Mouse (Mus musculus): ENCODE data around the gene Trmu. TPM values are rescaled to one million over a fixed set of nuclear protein-coding genes. Genes with fewer than 3 reads are reported as not detected.

Trmu gene
- 30.4 and 32.2 TPM in 2 replicates for total RNA-seq (2012; rRNA removed)

DNA sequence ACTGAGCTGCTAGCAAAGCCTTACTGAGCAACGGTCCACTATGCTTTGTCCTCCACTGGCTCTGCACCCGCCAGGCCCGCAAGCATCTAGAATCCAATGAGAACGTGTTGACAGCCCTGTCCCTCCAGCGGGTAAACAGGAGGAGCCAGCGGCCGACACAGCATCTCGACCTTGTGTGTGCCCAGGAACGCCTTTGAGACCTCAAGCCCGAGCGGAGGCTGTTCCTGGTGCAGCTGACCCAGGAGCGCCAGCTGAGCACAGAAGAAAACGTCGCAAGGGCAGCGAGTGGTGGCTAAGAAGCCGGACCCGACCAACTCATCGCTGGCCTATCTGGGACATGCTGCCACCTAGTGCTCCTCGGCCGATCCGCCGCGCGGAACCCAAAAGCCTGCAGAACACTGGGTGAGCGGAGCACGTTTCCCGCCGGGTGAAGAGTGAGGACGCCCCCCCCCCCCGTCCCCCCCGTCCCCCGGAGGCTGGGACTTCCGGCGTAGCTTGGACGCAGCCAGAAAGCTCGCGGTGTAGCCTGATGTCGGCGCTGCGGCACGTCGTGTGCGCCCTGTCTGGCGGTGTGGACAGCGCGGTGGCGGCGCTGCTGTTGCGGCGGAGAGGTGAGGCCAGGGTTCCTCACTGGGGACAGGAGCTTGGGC lies at the start of gene Trmu:
TSS of gene Trmu (plus strand) at position 465 of the 650 bp plus-strand sequence.
- H3K36me3 ChIP-seq (ENCODE audit: control insufficient read depth, insufficient read depth, low read length, poor library complexity, severe bottlenecking): peaks cover 41% of the 10 kb centered on the region
- H3K9ac ChIP-seq (ENCODE audit: insufficient read depth, low read depth, low read length, poor library complexity, severe bottlenecking): peak within 1 kb of the TSS; percentile 95
- DNase-seq (ENCODE audit: low read depth, low spot score): peak; percentile 76
- TF ChIP-seq ZC3H11A (IDR thresholded peaks at IDR 0.05; ENCODE audit: borderline replicate concordance, low read depth, low read length): no peak
- TF ChIP-seq HCFC1 (IDR thresholded peaks at IDR 0.05; ENCODE audit: borderline replicate concordance, insufficient read depth, low read length): peak; percentile 81
- no peak for TF ChIP-seq MAFK (IDR thresholded peaks at IDR 0.05; ENCODE audit: insufficient read depth, low read depth, low read length)
- TF ChIP-seq CHD2 (IDR thresholded peaks at IDR 0.05; ENCODE audit: low read depth, low read length): no peak
- peaks cover 3 to 4% of the 10 kb centered on the region in 2 experiments; a peak in 1 of 4 replicates for H3K4me1 ChIP-seq (ENCODE audit: control insufficient read depth in 2 of 2, insufficient read depth in 2 of 2, low read length in 2 of 2, poor library complexity in 1 of 2)
- peak within 1 kb of the TSS; percentile 44; the same call in 1 of the 2 replicates for H3K27ac ChIP-seq (ENCODE audit: insufficient read depth, low read depth, low read length, poor library complexity, severe bottlenecking)
- H3K4me3 ChIP-seq (ENCODE audit: insufficient read depth in 1 of 2, low read depth in 1 of 2, low read length in 2 of 2, poor library complexity in 1 of 2, severe bottlenecking in 1 of 2): peak within 1 kb of the TSS; percentile 65 to 94
- H3K9me3 ChIP-seq (ENCODE audit: control insufficient read depth, insufficient read depth, low read depth, low read length): no peaks in the 10 kb centered on the region
- in situ Hi-C loops (cut with MboI; ENCODE audit: low sequenced_read_pairs in 2 of 2, unreplicated experiment in 2 of 2): no loop called here

DNA sequence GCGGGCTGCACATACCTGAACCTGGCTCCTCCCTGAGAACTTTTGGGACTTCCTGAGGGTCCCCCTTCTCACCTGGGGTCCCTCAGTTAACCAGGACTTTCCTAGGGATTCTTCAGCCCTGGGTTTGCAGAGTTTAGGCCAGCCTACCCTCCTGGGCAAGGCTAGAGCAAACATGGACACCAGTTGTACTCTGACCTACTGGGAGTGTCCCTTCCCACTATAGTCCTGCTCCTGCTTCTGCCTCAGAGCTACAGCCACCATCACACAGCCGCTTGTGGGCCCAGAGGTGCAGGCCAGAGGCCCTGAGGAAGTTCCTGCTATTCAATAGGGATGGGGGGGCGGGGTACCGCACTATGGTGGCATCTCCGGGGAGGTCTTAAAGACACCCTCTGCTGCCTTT lies 49.6 kb upstream of the Trmu start:
- in situ Hi-C loops (cut with MboI; ENCODE audit: low sequenced_read_pairs in 2 of 2, unreplicated experiment in 2 of 2): no loop called here
- Histone ChIP-seq H3K27ac (ENCODE audit: insufficient read depth, low read depth, low read length, poor library complexity, severe bottlenecking) (no peak overlapping the region), H3K4me3 (ENCODE audit: insufficient read depth in 1 of 2, low read depth in 1 of 2, low read length in 2 of 2, poor library complexity in 1 of 2, severe bottlenecking in 1 of 2) (no peak overlapping the region), H3K9ac (ENCODE audit: insufficient read depth, low read depth, low read length, poor library complexity, severe bottlenecking) (no peak overlapping the region), H3K9me3 (ENCODE audit: control insufficient read depth, insufficient read depth, low read depth, low read length) (no peaks in the 10 kb centered on the region), H3K4me1 (ENCODE audit: control insufficient read depth in 2 of 2, insufficient read depth in 2 of 2, low read length in 2 of 2, poor library complexity in 1 of 2) (peaks cover 0 to 8% of the 10 kb centered on the region in 2 experiments; a peak in 1 of 4 replicates), H3K36me3 (ENCODE audit: control insufficient read depth, insufficient read depth, low read length, poor library complexity, severe bottlenecking) (no peaks in the 10 kb centered on the region)
- DNase-seq (ENCODE audit: low read depth, low spot score): no peak
- no peak for TF ChIP-seq ZC3H11A (IDR thresholded peaks at IDR 0.05; ENCODE audit: borderline replicate concordance, low read depth, low read length)
- no peak for TF ChIP-seq HCFC1 (IDR thresholded peaks at IDR 0.05; ENCODE audit: borderline replicate concordance, insufficient read depth, low read length)
- no peak for TF ChIP-seq ZNF384 (IDR thresholded peaks at IDR 0.05; ENCODE audit: low read depth, low read length)
- no peak for TF ChIP-seq CHD2 (IDR thresholded peaks at IDR 0.05; ENCODE audit: low read depth, low read length)
- no peak for TF ChIP-seq MAFK (IDR thresholded peaks at IDR 0.05; ENCODE audit: insufficient read depth, low read depth, low read length)

- TF ChIP-seq ZNF384 (IDR thresholded peaks at IDR 0.05; ENCODE audit: low read depth, low read length) (no peak), MAFK (IDR thresholded peaks at IDR 0.05; ENCODE audit: insufficient read depth, low read depth, low read length) (no peak), HCFC1 (IDR thresholded peaks at IDR 0.05; ENCODE audit: borderline replicate concordance, insufficient read depth, low read length) (no peak), ZC3H11A (IDR thresholded peaks at IDR 0.05; ENCODE audit: borderline replicate concordance, low read depth, low read length) (no peak), CHD2 (IDR thresholded peaks at IDR 0.05; ENCODE audit: low read depth, low read length) (no peak)
- peak within 1 kb of the TSS; percentile 42 for H3K9ac ChIP-seq (ENCODE audit: insufficient read depth, low read depth, low read length, poor library complexity, severe bottlenecking)
- no peak for DNase-seq (ENCODE audit: low read depth, low spot score)
- no peaks in the 10 kb centered on the region for H3K36me3 ChIP-seq (ENCODE audit: control insufficient read depth, insufficient read depth, low read length, poor library complexity, severe bottlenecking)
- in situ Hi-C loops (cut with MboI; ENCODE audit: low sequenced_read_pairs in 2 of 2, unreplicated experiment in 2 of 2): no loop called here
- peaks cover 0 to 7% of the 10 kb centered on the region in 2 experiments; a peak in 1 of 4 replicates for H3K4me1 ChIP-seq (ENCODE audit: control insufficient read depth in 2 of 2, insufficient read depth in 2 of 2, low read length in 2 of 2, poor library complexity in 1 of 2)
- no peaks in the 10 kb centered on the region for H3K9me3 ChIP-seq (ENCODE audit: control insufficient read depth, insufficient read depth, low read depth, low read length)
- no peak within 1 kb of the TSS for H3K27ac ChIP-seq (ENCODE audit: insufficient read depth, low read depth, low read length, poor library complexity, severe bottlenecking)
- peak within 1 kb of the TSS; percentile 57 to 76 for H3K4me3 ChIP-seq (ENCODE audit: insufficient read depth in 1 of 2, low read depth in 1 of 2, low read length in 2 of 2, poor library complexity in 1 of 2, severe bottlenecking in 1 of 2)
Measured at GRCm38 (mm10) chr15:85831954-85832590, 47.0 kb upstream of the Trmu start, which contains the start of gene Ttc38. TSS of gene Ttc38 (plus strand) at chr15:85832306.

GRCm38 (mm10) chr15:85832599-85832998 lies 46.5 kb upstream of the Trmu start:
- no peak for TF ChIP-seq ZC3H11A (IDR thresholded peaks at IDR 0.05; ENCODE audit: borderline replicate concordance, low read depth, low read length)
- TF ChIP-seq MAFK (IDR thresholded peaks at IDR 0.05; ENCODE audit: insufficient read depth, low read depth, low read length): no peak
- TF ChIP-seq CHD2 (IDR thresholded peaks at IDR 0.05; ENCODE audit: low read depth, low read length): no peak
- no peak for TF ChIP-seq HCFC1 (IDR thresholded peaks at IDR 0.05; ENCODE audit: borderline replicate concordance, insufficient read depth, low read length)
- no peak for TF ChIP-seq ZNF384 (IDR thresholded peaks at IDR 0.05; ENCODE audit: low read depth, low read length)
- DNase-seq (ENCODE audit: low read depth, low spot score): no peak
- in situ Hi-C loops (cut with MboI; ENCODE audit: low sequenced_read_pairs in 2 of 2, unreplicated experiment in 2 of 2): no loop called here
- Histone ChIP-seq H3K4me1 (ENCODE audit: control insufficient read depth in 2 of 2, insufficient read depth in 2 of 2, low read length in 2 of 2, poor library complexity in 1 of 2) (peaks cover 0 to 6% of the 10 kb centered on the region in 2 experiments; a peak in 1 of 4 replicates), H3K4me3 (ENCODE audit: insufficient read depth in 1 of 2, low read depth in 1 of 2, low read length in 2 of 2, poor library complexity in 1 of 2, severe bottlenecking in 1 of 2) (peak overlapping the region; percentile 57 to 76; a peak in 3 of 4 replicates), H3K9ac (ENCODE audit: insufficient read depth, low read depth, low read length, poor library complexity, severe bottlenecking) (0 out of 2 replicates have a peak overlapping the region, but pooled peaks have one; percentile 42), H3K27ac (ENCODE audit: insufficient read depth, low read depth, low read length, poor library complexity, severe bottlenecking) (no peak overlapping the region), H3K36me3 (ENCODE audit: control insufficient read depth, insufficient read depth, low read length, poor library complexity, severe bottlenecking) (no peaks in the 10 kb centered on the region), H3K9me3 (ENCODE audit: control insufficient read depth, insufficient read depth, low read depth, low read length) (no peaks in the 10 kb centered on the region)

Measured in ES-E14 (cell line).